Mouse (Mus musculus) intestine, embryonic 16.5 days (tissue): ENCODE measurements around the gene Rnf220. TPM values are rescaled to one million over a fixed set of nuclear protein-coding genes. Genes with fewer than 3 reads are reported as not detected.

Source experiments
- ATAC-seq: fragments of 200-750 bp; cut with Nextera tagmentation; 2 replicates; pipeline ENCODE4 v1.8.0; 2017; ENCODE audit warnings: moderate TSS enrichment, moderate library complexity
- H3K27ac ChIP-seq: fragments of 300-500 bp; sonication (generic); 2 replicates; pipeline ENCODE4 v1.5.1; 2014; ENCODE audit warnings: mild to moderate bottlenecking, low read length
- H3K27me3 ChIP-seq: fragments of 300-500 bp; sonication (generic); replicated peaks from 2 replicates; pipeline ENCODE4 v1.6.1; 2014; ENCODE audit warnings: low read length, control low read depth, mixed read lengths; ENCODE audit not compliant: control insufficient read depth, insufficient read depth
- H3K36me3 ChIP-seq: fragments of 300-500 bp; sonication (generic); 2 replicates; pipeline ENCODE4 v1.6.1; 2014; ENCODE audit warnings: low read length, control low read depth; ENCODE audit not compliant: control insufficient read depth, insufficient read depth
- H3K4me1 ChIP-seq: fragments of 300-500 bp; sonication (generic); 2 replicates; pipeline ENCODE4 v1.6.1; 2014; ENCODE audit warnings: low read length, control low read depth, mixed read lengths; ENCODE audit not compliant: control insufficient read depth, insufficient read depth
- H3K4me2 ChIP-seq: fragments of 300-500 bp; sonication (generic); 2 replicates; pipeline ENCODE4 v1.6.1; 2014; ENCODE audit warnings: low read depth, low read length, control low read depth
- H3K4me3 ChIP-seq: fragments of 300-500 bp; sonication (generic); 2 replicates; pipeline ENCODE4 v1.5.1; 2014; ENCODE audit warnings: mild to moderate bottlenecking, low read length
- H3K9ac ChIP-seq: fragments of 300-500 bp; sonication (generic); 2 replicates; pipeline ENCODE4 v1.6.1; 2014; ENCODE audit warnings: low read depth, low read length
- H3K9me3 ChIP-seq: fragments of 300-500 bp; sonication (generic); 2 replicates; pipeline ENCODE4 v1.6.1; 2016; ENCODE audit warnings: low read length, control low read depth; ENCODE audit not compliant: control insufficient read depth
- WGBS: fragments of 180-500 bp; shearing (Covaris S2); extraction: QIAGEN DNeasy Blood & Tissue Kit; methylation state at CpG from one replicate; pipeline ENCODE4 v1.1.7; 2014; 5-methylcytosine and 5-hydroxymethylcytosine counted together
- polyA plus RNA-seq: library from polyadenylated mRNA; unstranded; fragments of >200 nt; fragmentation: Nextera tagmentation; extraction: Ambion mirVana; gene quantifications from 2 replicates; pipeline ENCODE4 v1.2.1, GENCODE M21; 2015

The Rnf220 gene
- polyA plus RNA-seq, 1 experiment from 2014 or later: 49.0 TPM

DNA sequence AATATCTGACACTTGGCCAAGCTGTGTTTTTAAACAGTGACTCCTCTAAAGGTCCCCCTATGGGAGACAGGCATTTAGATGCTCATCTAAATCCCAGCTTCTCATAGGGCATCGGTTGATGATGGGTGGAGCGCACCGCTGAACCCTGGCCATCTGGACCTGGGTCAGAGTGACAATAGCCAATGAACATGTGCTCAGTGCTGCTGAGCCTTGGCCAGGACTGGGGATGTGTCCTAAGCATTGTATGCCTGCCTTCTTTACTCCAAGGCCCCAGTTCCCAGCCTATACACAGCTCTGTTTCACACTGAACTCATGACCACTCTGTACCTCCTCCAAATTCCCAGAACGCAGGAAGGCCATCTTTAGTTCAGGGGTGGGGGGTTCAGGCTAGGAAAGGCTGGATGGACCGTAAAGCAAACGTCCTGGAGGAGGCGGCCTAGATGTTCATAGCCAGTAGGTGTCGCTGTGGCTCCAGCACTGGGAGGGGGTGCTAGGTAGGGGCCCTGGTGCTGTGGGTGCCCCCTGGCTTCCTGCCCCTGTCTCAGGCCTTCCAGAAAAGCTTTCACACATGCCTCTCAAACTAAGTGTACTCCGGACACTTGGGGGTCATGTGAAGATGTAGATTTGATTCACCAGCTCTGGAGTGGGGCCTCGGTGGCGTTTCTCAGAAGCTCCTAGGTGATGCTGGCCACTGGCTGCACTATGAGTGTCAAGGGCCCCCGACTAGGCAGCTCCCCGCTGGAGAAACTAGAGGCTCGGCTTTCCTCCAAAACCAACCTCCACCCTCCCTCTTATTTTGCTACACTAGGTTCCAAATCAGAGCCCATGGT is 173.1 kb downstream of the Rnf220 start:
- ATAC-seq: peak; percentile 38; the same call in 1 of the 2 replicates
- no peaks in the 10 kb centered on the region for H3K9me3 ChIP-seq

DNA sequence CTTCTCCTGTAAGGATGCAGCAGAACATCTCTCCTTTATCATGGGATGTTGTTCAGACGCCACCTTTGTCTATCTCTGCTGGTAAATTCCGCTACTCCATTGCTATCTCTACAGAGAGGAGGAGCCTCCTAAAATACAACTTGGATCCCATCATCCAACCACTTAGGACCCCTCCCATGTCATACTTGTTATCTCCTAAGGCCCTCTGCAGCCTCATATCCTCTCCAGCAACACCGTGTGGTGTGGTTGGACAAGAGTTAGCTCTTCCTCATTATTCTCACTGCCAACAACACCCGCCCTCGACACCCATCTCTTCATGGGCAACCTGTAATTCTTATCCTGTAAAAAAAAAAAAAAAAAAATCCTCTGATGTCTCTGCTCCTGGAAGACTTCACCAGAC is 175.8 kb downstream of the Rnf220 start:
- Histone ChIP-seq H3K4me1 (peaks cover 7% of the 10 kb centered on the region), H3K4me2 (no peak overlapping the region)

More for the DNA sequence above, 173.1 kb downstream of the Rnf220 start:
- H3K27me3 ChIP-seq: peaks cover 43% of the 10 kb centered on the region
- H3K4me3 ChIP-seq: no peak overlapping the region
- H3K27ac ChIP-seq: no peak overlapping the region
- peaks cover 7% of the 10 kb centered on the region for H3K4me1 ChIP-seq
- H3K36me3 ChIP-seq: no peaks in the 10 kb centered on the region
- WGBS: 22% methylated on average over 14 of the region's 14 CpGs
- H3K4me2 ChIP-seq: no peak overlapping the region
- no peak overlapping the region for H3K9ac ChIP-seq

GRCm38 (mm10) chr4:117318508-117318907 is 178.3 kb downstream of the Rnf220 start:
- H3K27me3 ChIP-seq: peaks cover 70% of the 10 kb centered on the region
- H3K9ac ChIP-seq: no peak overlapping the region
- ATAC-seq: no peak

More for the DNA sequence above, 175.8 kb downstream of the Rnf220 start:
- no peaks in the 10 kb centered on the region for H3K36me3 ChIP-seq
- H3K9ac ChIP-seq: no peak overlapping the region
- H3K9me3 ChIP-seq: no peaks in the 10 kb centered on the region
- 91% methylated on average over 5 of the region's 5 CpGs for WGBS
- no peak overlapping the region for H3K4me3 ChIP-seq
- no peak overlapping the region for H3K27ac ChIP-seq
- peaks cover 61% of the 10 kb centered on the region for H3K27me3 ChIP-seq
- ATAC-seq: no peak

GRCm38 (mm10) chr4:117317701-117318190 is 179.1 kb downstream of the Rnf220 start:
- ATAC-seq: no peak
- H3K4me1 ChIP-seq: peaks cover 11% of the 10 kb centered on the region
- no peak overlapping the region for H3K27ac ChIP-seq
- no peak overlapping the region for H3K4me2 ChIP-seq
- H3K27me3 ChIP-seq: peaks cover 66% of the 10 kb centered on the region
- H3K9ac ChIP-seq: no peak overlapping the region
- WGBS: 14% methylated on average over 18 of the region's 18 CpGs
- no peak overlapping the region for H3K4me3 ChIP-seq
- H3K9me3 ChIP-seq: no peaks in the 10 kb centered on the region
- no peaks in the 10 kb centered on the region for H3K36me3 ChIP-seq

More at GRCm38 (mm10) chr4:117318508-117318907, 178.3 kb downstream of the Rnf220 start:
- H3K27ac ChIP-seq: no peak overlapping the region
- no peaks in the 10 kb centered on the region for H3K36me3 ChIP-seq
- 88% methylated on average over 9 of the region's 9 CpGs for WGBS
- H3K4me1 ChIP-seq: peaks cover 7% of the 10 kb centered on the region
- H3K4me3 ChIP-seq: no peak overlapping the region
- H3K4me2 ChIP-seq: no peak overlapping the region
- H3K9me3 ChIP-seq: no peaks in the 10 kb centered on the region

DNA sequence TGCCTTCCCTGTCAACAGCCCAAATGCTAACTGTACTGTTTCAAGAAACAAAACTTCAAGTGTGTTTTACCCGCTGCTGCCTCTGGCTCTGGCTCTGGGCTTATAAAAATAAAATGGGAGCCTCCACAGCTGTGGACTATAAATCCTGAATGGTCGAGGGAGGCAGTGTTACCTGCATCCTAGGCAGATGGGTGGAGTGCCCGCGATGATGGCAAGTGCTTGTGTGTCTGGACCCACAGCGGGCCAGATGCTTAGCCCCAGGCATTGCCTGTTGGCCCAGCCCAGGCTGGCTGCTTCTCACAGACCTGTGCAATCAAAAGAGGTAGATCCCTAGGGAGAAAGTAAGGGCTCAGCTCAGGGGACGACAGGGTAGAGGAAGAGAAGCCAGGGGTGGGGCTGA is 180.1 kb downstream of the Rnf220 start:
- no peak overlapping the region for H3K4me2 ChIP-seq
- ATAC-seq: no peak
- H3K4me1 ChIP-seq: peaks cover 9% of the 10 kb centered on the region
- H3K4me3 ChIP-seq: no peak overlapping the region
- no peak overlapping the region for H3K27ac ChIP-seq
- 39% methylated on average over 6 of the region's 6 CpGs for WGBS
- H3K9me3 ChIP-seq: no peaks in the 10 kb centered on the region
- H3K27me3 ChIP-seq: peaks cover 57% of the 10 kb centered on the region
- H3K9ac ChIP-seq: no peak overlapping the region
- no peaks in the 10 kb centered on the region for H3K36me3 ChIP-seq

DNA sequence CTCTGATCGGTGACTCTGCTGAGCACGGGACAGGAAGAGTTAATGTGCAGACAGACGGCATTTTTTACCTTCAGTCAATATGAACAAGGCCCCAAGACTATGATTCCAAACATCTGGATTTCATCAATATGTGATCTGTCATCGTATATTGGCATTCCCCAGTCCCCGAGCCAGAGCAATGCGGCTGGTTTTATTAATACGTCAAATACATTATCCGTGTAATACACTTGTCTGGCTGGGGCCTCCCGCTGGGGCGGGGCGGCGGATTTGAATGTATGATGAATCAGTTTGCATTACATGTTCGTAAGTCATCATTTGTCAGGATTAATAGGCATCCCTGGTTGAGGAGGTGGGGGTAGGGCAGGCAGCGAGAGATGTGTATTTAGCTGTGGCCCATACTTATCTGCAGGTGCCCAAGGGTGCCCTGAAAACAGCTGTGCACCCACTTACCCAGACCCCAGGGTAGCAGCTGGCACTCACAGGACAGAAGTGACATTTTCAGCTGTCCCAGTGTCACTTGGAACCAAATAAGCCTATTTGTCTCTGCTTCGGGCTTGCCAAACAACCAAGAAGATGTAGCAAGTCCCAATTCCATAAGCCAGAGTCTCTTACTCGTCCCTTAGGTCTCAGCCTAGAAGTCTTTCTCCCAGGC is 181.9 kb downstream of the Rnf220 start:
- H3K27me3 ChIP-seq: peaks cover 48% of the 10 kb centered on the region
- 73% methylated on average over 16 of the region's 16 CpGs for WGBS
- no peaks in the 10 kb centered on the region for H3K36me3 ChIP-seq
- no peaks in the 10 kb centered on the region for H3K9me3 ChIP-seq
- H3K4me1 ChIP-seq: peaks cover 9% of the 10 kb centered on the region
- H3K27ac ChIP-seq: no peak overlapping the region
- no peak overlapping the region for H3K4me2 ChIP-seq
- H3K9ac ChIP-seq: no peak overlapping the region
- H3K4me3 ChIP-seq: no peak overlapping the region
- no peak for ATAC-seq

GRCm38 (mm10) chr4:117313085-117313424 is 183.8 kb downstream of the Rnf220 start:
- Histone ChIP-seq H3K9me3 (no peaks in the 10 kb centered on the region), H3K9ac (no peak overlapping the region), H3K27ac (no peak overlapping the region), H3K4me3 (no peak overlapping the region), H3K27me3 (peaks cover 34% of the 10 kb centered on the region), H3K4me2 (peak overlapping the region; percentile 26; the same call in 1 of the 2 replicates), H3K36me3 (no peaks in the 10 kb centered on the region), H3K4me1 (peaks cover 9% of the 10 kb centered on the region)
- 7% methylated on average over 4 of the region's 4 CpGs for WGBS
- ATAC-seq: no peak

DNA sequence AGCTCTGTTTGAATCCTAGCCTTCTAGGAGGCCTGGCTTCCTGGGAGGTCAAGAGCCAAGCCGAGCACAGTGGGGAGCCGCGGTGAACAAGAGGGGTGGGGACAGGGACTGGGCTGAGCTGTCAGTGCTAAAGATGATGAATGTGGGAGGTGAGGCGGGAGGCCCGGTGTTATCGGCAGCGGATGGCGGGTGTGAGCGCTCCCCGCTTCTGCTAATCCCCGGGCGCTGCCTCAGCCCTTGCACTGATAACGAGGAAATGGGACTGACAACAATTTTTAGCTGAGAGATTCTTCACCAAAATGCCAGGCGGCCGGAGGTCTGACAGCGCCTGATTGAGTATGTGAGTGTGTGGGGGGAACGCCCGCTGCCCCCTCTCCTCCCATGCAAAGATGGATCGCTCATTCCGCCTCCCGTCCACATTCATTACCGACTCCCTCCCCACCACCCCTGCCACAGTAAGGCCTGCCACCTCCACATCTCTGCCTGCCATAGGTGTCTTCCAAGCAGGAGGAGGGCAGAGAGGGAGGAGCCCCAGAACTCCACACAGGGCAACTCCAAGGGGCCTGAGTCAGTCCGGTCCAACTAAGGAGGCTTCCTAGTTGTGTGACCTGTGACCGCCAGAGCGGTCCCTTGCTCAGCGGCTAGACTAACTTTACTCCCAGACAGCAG is 184.3 kb downstream of the Rnf220 start:
- Histone ChIP-seq H3K9me3 (no peaks in the 10 kb centered on the region), H3K4me3 (no peak overlapping the region), H3K4me2 (peak overlapping the region; percentile 26), H3K9ac (no peak overlapping the region), H3K36me3 (no peaks in the 10 kb centered on the region), H3K27me3 (peaks cover 30% of the 10 kb centered on the region), H3K4me1 (peaks cover 9% of the 10 kb centered on the region), H3K27ac (no peak overlapping the region)
- 14% methylated on average over 26 of the region's 26 CpGs for WGBS
- ATAC-seq: peak; percentile 81

DNA sequence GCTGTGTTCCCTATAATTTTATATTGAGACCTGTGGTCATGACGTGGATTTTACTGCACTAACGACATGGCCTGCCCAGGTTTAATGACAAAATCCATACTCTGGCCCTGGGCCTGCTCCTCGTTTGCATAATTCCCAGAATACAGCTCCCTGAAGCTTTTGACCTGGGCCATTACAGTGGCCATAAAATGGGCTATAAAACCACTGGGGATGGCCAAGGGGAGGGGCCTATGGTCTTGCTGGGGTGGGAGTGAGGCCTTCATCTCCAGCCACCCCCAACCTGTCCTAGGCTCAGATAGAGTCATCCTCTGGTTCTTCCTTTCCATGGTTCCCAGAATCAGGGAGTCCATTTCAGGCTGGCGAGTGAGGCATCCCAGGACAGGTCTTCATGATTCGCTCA is 185.0 kb downstream of the Rnf220 start:
- peak; percentile 49 for ATAC-seq

More for the DNA sequence above, 185.0 kb downstream of the Rnf220 start:
- peaks cover 28% of the 10 kb centered on the region for H3K27me3 ChIP-seq
- H3K9me3 ChIP-seq: no peaks in the 10 kb centered on the region
- H3K27ac ChIP-seq: no peak overlapping the region
- H3K4me3 ChIP-seq: no peak overlapping the region
- H3K9ac ChIP-seq: no peak overlapping the region
- H3K4me2 ChIP-seq: no peak overlapping the region
- peaks cover 9% of the 10 kb centered on the region for H3K4me1 ChIP-seq
- no peaks in the 10 kb centered on the region for H3K36me3 ChIP-seq
- 41% methylated on average over 5 of the region's 5 CpGs for WGBS
